Mouse (Mus musculus): ENCODE results near the gene D930007J09Rik.

D930007J09Rik gene

GRCm38 (mm10) chr13:32802259-32803081 is at the start of gene D930007J09Rik:
Gene D930007J09Rik, minus strand, starts transcription at chr13:32802849.
- peak; percentile 29 to 45 for DNase-seq

- DNase-seq, result no peak
These were observed 49.3 kb upstream of the D930007J09Rik start for GRCm38 (mm10) chr13:32851967-32852366.

GRCm38 (mm10) chr13:32850668-32851404 is 48.2 kb upstream of the D930007J09Rik start, which contains the start of gene Serpinb1a:
Gene Serpinb1a, minus strand, starts transcription at chr13:32851185.
- peak in 1 of 2 experiments; percentile 18 for DNase-seq

- no peak for DNase-seq
These were observed 47.5 kb upstream of the D930007J09Rik start for GRCm38 (mm10) chr13:32850156-32850555.

- DNase-seq, result no peak
These were observed 47.0 kb upstream of the D930007J09Rik start for GRCm38 (mm10) chr13:32849531-32850123.

GRCm38 (mm10) chr13:32849092-32849491 is 46.4 kb upstream of the D930007J09Rik start:
- no peak for DNase-seq

- no peak for DNase-seq
These were observed 43.6 kb upstream of the D930007J09Rik start for GRCm38 (mm10) chr13:32846221-32846620.

- no peak for DNase-seq
These were observed 38.7 kb upstream of the D930007J09Rik start for GRCm38 (mm10) chr13:32841349-32841748.

- DNase-seq, result no peak
These were observed 36.7 kb upstream of the D930007J09Rik start for GRCm38 (mm10) chr13:32839314-32839713.

GRCm38 (mm10) chr13:32834513-32834912 is 31.9 kb upstream of the D930007J09Rik start:
- DNase-seq, result no peak

GRCm38 (mm10) chr13:32833237-32833636 is 30.6 kb upstream of the D930007J09Rik start:
- no peak for DNase-seq

- no peak for DNase-seq
These were observed 30.1 kb upstream of the D930007J09Rik start for GRCm38 (mm10) chr13:32832776-32833175.

GRCm38 (mm10) chr13:32831505-32832273 is 29.0 kb upstream of the D930007J09Rik start:
- peak in 1 of 2 experiments; percentile 26 for DNase-seq

GRCm38 (mm10) chr13:32828886-32829285 is 26.2 kb upstream of the D930007J09Rik start:
- no peak for DNase-seq

GRCm38 (mm10) chr13:32827951-32828350 is 25.3 kb upstream of the D930007J09Rik start:
- peak; percentile 26 to 33 for DNase-seq

GRCm38 (mm10) chr13:32827111-32827822 is 24.6 kb upstream of the D930007J09Rik start:
- no peak for DNase-seq

- DNase-seq, result no peak
These were observed 22.9 kb upstream of the D930007J09Rik start for GRCm38 (mm10) chr13:32825546-32825945.

GRCm38 (mm10) chr13:32824377-32825330 is 22.0 kb upstream of the D930007J09Rik start:
- no peak for DNase-seq

- DNase-seq, result no peak
These were observed 20.5 kb upstream of the D930007J09Rik start for GRCm38 (mm10) chr13:32823126-32823525.

- DNase-seq, result no peak
These were observed 19.0 kb upstream of the D930007J09Rik start for GRCm38 (mm10) chr13:32821671-32822070.

GRCm38 (mm10) chr13:32819926-32820325 is 17.3 kb upstream of the D930007J09Rik start:
- no peak for DNase-seq

Data from thymus, adult 18-20 months (tissue).